Mouse (Mus musculus) lung, embryonic 14.5 days (tissue): ENCODE data around the gene Mex3a. TPM values are rescaled to one million over a fixed set of nuclear protein-coding genes. Genes with fewer than 3 reads are reported as not detected.
A peak's percentile ranks its signal among the peaks of the same experiment; 100 is the strongest.

Experiments used
- ATAC-seq: fragments of 200-750 bp; cut with Nextera tagmentation; 2 replicates; pipeline ENCODE4 v1.8.0; 2017; ENCODE audit warnings: mild to moderate bottlenecking, moderate TSS enrichment, moderate library complexity; ENCODE audit not compliant: insufficient read depth
- DNase-seq: peaks from one replicate; pipeline ENCODE4 v3.0.0-alpha.2; 2015
- H3K27ac ChIP-seq: fragments of 300-500 bp; sonication (generic); 2 replicates; pipeline ENCODE4 v1.5.1; 2014; ENCODE audit warnings: low read depth, mild to moderate bottlenecking, moderate library complexity
- H3K27me3 ChIP-seq: fragments of 300-500 bp; sonication (generic); 2 replicates; pipeline ENCODE4 v1.6.1; 2014; ENCODE audit warnings: low read length, control low read depth; ENCODE audit not compliant: insufficient read depth
- H3K36me3 ChIP-seq: fragments of 300-500 bp; sonication (generic); 2 replicates; pipeline ENCODE4 v1.6.1; 2014; ENCODE audit warnings: control low read depth; ENCODE audit not compliant: insufficient read depth
- H3K4me1 ChIP-seq: fragments of 300-500 bp; sonication (generic); 2 replicates; pipeline ENCODE4 v1.6.1; 2014; ENCODE audit warnings: antibody characterized with exemption, control low read depth; ENCODE audit not compliant: insufficient read depth
- H3K4me2 ChIP-seq: fragments of 300-500 bp; sonication (generic); 2 replicates; pipeline ENCODE4 v1.6.1; 2014; ENCODE audit warnings: mild to moderate bottlenecking
- H3K4me3 ChIP-seq: fragments of 300-500 bp; sonication (generic); 2 replicates; pipeline ENCODE4 v1.5.1; 2014; ENCODE audit warnings: low read depth, low read length
- H3K9ac ChIP-seq: fragments of 300-500 bp; sonication (generic); 2 replicates; pipeline ENCODE4 v1.6.1; 2014
- H3K9me3 ChIP-seq: fragments of 300-500 bp; sonication (generic); 2 replicates; pipeline ENCODE4 v1.6.1; 2016; ENCODE audit warnings: low read depth, low read length, control low read depth
- CTCF ChIP-seq: IDR thresholded peaks from 2 replicates; pipeline ENCODE4 v1.5.1; 2016; ENCODE audit warnings: antibody characterized with exemption, low read depth
- WGBS: fragments of 180-500 bp; shearing (Covaris S2); extraction: QIAGEN DNeasy Blood & Tissue Kit; methylation state at CpG from one replicate; pipeline ENCODE4 v1.1.7; 2014; 5-methylcytosine and 5-hydroxymethylcytosine counted together
- polyA plus RNA-seq: library from polyadenylated mRNA; unstranded; fragments of >200 nt; fragmentation: Nextera tagmentation; extraction: Ambion mirVana; gene quantifications from 2 replicates; pipeline ENCODE4 v1.2.1, GENCODE M21; 2014

The Mex3a gene
- polyA plus RNA-seq, 1 experiment from 2014 or later, result 25.0 TPM

DNA sequence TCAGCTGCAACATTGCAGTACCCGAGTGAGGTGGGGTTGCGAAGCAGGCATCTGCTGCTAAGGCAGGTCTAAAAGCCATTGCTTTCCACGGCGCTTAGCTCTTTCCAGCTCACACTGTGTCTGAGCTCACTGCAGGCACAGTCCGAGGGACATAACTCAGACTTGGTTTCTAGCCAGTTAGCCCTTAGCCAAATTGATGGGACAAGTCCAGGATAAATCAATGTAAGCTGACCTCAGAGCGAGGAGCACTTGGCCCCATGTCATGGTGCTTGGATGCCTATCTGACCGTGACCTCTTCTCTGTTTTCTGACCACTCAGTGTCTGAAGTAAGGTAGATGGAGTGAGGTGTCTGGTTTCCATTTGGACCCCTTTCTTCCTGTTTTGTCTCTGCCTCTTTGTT is 31.8 kb downstream of the Mex3a start:
- DNase-seq, result no peak
- H3K27me3 ChIP-seq, result no peaks in the 10 kb centered on the region
- no peak for TF ChIP-seq CTCF
- no peak overlapping the region for H3K4me3 ChIP-seq
- no peaks in the 10 kb centered on the region for H3K4me1 ChIP-seq
- no peak for ATAC-seq
- peaks cover 100% of the 10 kb centered on the region for H3K36me3 ChIP-seq
- no peaks in the 10 kb centered on the region for H3K9me3 ChIP-seq
- WGBS, result 84% methylated on average over 7 of the region's 7 CpGs
- no peak overlapping the region for H3K9ac ChIP-seq
- H3K4me2 ChIP-seq, result no peak overlapping the region
- no peak overlapping the region for H3K27ac ChIP-seq

DNA sequence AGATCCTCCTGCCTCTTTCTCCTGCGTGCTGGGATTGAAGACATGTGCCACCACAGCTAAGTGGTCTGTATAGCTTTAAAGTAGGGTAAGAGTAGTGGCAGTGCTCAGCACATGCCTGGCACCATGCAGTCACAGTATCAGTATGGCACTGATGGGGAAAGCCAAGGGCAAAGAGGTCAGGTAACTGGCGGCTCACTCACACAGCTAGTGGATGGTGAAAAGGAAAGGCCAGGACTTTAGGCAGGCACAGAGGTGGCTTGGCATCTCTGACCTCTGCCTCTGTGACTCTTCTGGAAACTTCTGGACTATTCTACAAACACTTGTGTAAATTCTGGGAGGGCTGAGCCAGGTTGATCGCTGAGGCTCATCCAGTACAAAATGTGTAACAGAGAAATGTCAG is 33.9 kb downstream of the Mex3a start:
- ATAC-seq (no peak), DNase-seq (no peak)
- H3K4me3 ChIP-seq, result no peak overlapping the region
- H3K27ac ChIP-seq, result no peak overlapping the region
- H3K27me3 ChIP-seq, result no peaks in the 10 kb centered on the region
- no peaks in the 10 kb centered on the region for H3K9me3 ChIP-seq
- WGBS, result 90% methylated on average over 3 of the region's 3 CpGs
- H3K9ac ChIP-seq, result no peak overlapping the region
- no peak overlapping the region for H3K4me2 ChIP-seq
- TF ChIP-seq CTCF, result no peak
- peaks cover 91% of the 10 kb centered on the region for H3K36me3 ChIP-seq
- H3K4me1 ChIP-seq, result no peaks in the 10 kb centered on the region

DNA sequence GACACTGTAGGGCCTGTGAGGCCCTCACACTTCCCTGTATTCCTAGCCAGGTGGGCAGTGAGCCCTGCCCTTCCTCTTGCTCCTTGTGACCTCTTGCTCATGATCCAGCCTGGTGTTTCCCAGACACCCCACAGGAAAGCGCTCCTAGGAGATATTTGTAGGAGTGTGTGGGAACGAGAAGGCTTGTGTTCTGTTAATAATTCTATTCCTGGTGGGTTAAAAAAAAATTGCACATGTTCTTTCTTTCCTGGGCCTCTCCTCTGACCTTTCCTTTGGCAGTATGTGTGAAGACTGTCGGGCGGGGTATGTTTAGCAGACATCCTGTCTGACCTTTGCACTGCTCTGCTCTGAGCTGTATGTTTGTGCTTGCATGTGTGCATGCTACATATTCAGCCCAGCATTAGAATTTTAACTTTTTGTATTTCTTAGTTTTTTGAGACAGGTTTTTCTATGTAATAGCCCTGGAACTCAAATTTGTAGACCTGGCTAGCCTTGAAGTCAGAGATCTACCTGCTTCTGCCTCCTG is 34.4 kb downstream of the Mex3a start:
- no peak overlapping the region for H3K9ac ChIP-seq
- H3K36me3 ChIP-seq, result peaks cover 86% of the 10 kb centered on the region
- ATAC-seq, result no peak
- no peak overlapping the region for H3K4me2 ChIP-seq
- TF ChIP-seq CTCF, result no peak
- H3K27me3 ChIP-seq, result no peaks in the 10 kb centered on the region
- no peaks in the 10 kb centered on the region for H3K4me1 ChIP-seq
- 84% methylated on average over 4 of the region's 4 CpGs for WGBS
- DNase-seq, result no peak
- no peak overlapping the region for H3K27ac ChIP-seq
- no peaks in the 10 kb centered on the region for H3K9me3 ChIP-seq
- H3K4me3 ChIP-seq, result no peak overlapping the region

DNA sequence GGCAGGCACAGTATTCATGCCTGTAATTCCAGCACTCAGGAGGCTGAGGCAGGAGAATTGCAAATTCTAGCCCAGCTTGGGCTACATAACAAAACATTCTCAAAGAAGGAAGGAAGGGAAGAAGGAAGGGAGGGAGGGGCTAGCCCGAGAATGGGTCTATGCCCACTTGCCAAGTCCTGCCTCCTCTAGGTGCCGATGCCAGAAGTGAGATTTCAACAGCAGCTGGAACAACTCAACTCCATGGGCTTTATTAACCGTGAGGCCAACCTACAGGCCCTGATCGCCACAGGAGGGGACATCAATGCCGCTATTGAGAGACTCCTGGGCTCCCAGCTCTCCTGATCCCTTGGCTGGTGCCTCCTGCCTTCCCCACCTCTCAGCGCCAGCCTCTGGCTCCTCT is 35.7 kb downstream of the Mex3a start:
- DNase-seq (peak; percentile 17), ATAC-seq (no peak)
- Histone ChIP-seq H3K36me3 (peaks cover 73% of the 10 kb centered on the region), H3K4me1 (no peaks in the 10 kb centered on the region), H3K4me3 (no peak overlapping the region), H3K27me3 (no peaks in the 10 kb centered on the region), H3K9me3 (no peaks in the 10 kb centered on the region), H3K27ac (no peak overlapping the region), H3K9ac (no peak overlapping the region), H3K4me2 (no peak overlapping the region)
- 84% methylated on average over 6 of the region's 6 CpGs for WGBS
- TF ChIP-seq CTCF, result no peak

DNA sequence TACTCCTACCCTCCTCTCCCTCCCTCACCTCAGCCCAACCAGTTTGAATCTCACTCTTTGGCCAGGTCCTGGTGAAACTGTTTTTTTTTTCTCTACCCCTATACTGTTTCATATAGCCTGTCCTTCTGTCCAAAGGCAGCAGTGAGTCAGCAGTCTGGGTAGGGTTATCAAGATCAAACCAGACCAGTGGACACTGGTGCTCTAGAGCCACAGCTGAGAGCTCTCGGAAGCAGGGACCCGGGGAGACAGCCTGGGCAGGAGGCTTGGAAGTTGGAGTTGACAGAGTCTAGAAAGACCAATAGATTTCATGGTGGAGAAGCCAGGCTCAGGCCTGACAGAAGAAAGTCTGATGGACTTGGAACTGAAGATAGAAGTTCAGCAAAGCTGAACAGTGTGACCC is 36.4 kb downstream of the Mex3a start:
- 93% methylated on average over 2 of the region's 2 CpGs for WGBS
- Histone ChIP-seq H3K4me1 (no peaks in the 10 kb centered on the region), H3K4me2 (no peak overlapping the region), H3K9ac (no peak overlapping the region), H3K9me3 (no peaks in the 10 kb centered on the region), H3K36me3 (peaks cover 66% of the 10 kb centered on the region), H3K4me3 (no peak overlapping the region), H3K27ac (no peak overlapping the region), H3K27me3 (no peaks in the 10 kb centered on the region)
- TF ChIP-seq CTCF, result no peak
- no peak for ATAC-seq
- DNase-seq, result no peak

DNA sequence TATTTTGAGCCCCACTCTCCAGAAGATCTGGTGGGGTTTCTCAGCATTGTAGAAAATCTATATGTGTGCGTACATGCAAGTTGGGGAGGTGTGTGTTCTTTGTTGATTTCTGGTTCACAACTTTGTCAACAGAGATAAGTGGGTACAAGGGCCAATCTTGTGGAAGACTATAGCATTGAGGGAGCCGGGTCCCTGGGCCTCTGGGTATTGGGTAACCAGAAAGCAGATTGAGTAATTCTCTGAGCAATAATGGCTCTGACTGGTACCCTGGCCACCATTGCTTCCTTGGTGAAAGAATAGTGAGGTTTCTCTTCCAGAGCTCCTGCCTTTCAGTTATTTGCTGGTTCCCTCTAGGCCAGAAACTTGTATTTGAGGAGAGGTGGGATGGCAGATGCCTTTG is 36.9 kb downstream of the Mex3a start:
- no peak overlapping the region for H3K9ac ChIP-seq
- DNase-seq (no peak), ATAC-seq (no peak)
- no peak overlapping the region for H3K4me3 ChIP-seq
- H3K36me3 ChIP-seq, result peaks cover 61% of the 10 kb centered on the region
- H3K4me2 ChIP-seq, result no peak overlapping the region
- no peaks in the 10 kb centered on the region for H3K9me3 ChIP-seq
- 95% methylated on average over 2 of the region's 2 CpGs for WGBS
- TF ChIP-seq CTCF, result no peak
- H3K4me1 ChIP-seq, result no peaks in the 10 kb centered on the region
- no peaks in the 10 kb centered on the region for H3K27me3 ChIP-seq
- no peak overlapping the region for H3K27ac ChIP-seq

DNA sequence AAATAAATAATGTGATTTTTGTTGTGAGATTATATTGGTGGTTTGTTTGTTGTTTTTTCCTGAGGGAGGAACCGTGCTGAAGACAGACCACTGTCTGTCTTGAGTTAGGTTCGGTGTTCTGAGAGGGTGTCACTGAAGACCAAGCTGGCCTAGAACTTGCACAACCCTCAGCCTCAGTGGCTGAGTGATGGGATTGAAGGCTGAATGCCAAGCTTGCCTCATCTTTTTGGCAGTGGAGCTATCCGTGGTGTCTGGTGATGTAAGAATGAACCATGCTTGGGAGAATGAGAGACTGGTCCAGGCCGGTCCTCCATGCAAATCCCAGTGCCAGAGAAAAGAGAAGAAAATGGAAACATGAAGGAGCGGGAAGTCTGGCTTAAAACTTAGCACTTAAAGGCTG is 37.5 kb downstream of the Mex3a start:
- DNase-seq (no peak), ATAC-seq (no peak)
- H3K9me3 ChIP-seq, result no peaks in the 10 kb centered on the region
- H3K4me1 ChIP-seq, result no peaks in the 10 kb centered on the region
- no peak overlapping the region for H3K27ac ChIP-seq
- H3K4me3 ChIP-seq, result no peak overlapping the region
- WGBS, result 85% methylated on average over 5 of the region's 5 CpGs
- H3K36me3 ChIP-seq, result peaks cover 55% of the 10 kb centered on the region
- H3K9ac ChIP-seq, result no peak overlapping the region
- H3K27me3 ChIP-seq, result no peaks in the 10 kb centered on the region
- no peak for TF ChIP-seq CTCF
- H3K4me2 ChIP-seq, result no peak overlapping the region

DNA sequence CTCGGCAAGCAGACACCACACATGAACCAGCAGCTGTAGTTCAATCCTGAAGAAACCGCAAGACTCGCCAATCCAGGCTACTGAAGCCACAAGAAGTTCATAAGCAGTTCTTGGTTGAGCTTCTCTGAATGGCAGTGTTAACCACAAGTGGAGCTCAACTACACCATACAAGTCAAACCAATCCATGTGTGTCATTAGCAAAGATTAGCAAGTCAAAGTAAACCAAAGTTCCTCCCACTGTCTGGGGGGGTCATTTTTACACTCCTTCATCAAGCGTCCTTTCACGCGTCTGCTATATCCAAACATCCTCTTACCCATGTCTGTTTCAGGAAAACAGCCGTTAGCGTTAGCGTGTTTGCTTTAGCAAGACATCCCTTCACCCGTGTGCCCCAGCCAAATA is 38.1 kb downstream of the Mex3a start:
- WGBS, result 87% methylated on average over 10 of the region's 10 CpGs
- Histone ChIP-seq H3K27ac (no peak overlapping the region), H3K4me1 (no peaks in the 10 kb centered on the region), H3K4me3 (no peak overlapping the region), H3K4me2 (no peak overlapping the region), H3K36me3 (peaks cover 49% of the 10 kb centered on the region), H3K9me3 (no peaks in the 10 kb centered on the region), H3K27me3 (no peaks in the 10 kb centered on the region), H3K9ac (no peak overlapping the region)
- TF ChIP-seq CTCF, result no peak
- ATAC-seq, result no peak
- DNase-seq, result no peak
